Mouse (Mus musculus): ENCODE measurements around the gene Foxp4.
A peak's percentile ranks its signal among the peaks of the same experiment; 100 is the strongest.

- TF ChIP-seq POLR2A (IDR thresholded peaks at IDR 0.05; ENCODE audit: borderline replicate concordance, extremely low read depth, low read depth, low read length): no peak
- peak; percentile 75 for TF ChIP-seq CTCF (IDR thresholded peaks at IDR 0.05; ENCODE audit: insufficient read depth, low read length)
Measured at GRCm38 (mm10) chr17:47864496-47864895, 59.9 kb downstream of the Foxp4 start.

Measured in lung, adult 2 months (tissue).